ENCODE assay signal across 9 mouse cellular contexts in the genomic region with DNA sequence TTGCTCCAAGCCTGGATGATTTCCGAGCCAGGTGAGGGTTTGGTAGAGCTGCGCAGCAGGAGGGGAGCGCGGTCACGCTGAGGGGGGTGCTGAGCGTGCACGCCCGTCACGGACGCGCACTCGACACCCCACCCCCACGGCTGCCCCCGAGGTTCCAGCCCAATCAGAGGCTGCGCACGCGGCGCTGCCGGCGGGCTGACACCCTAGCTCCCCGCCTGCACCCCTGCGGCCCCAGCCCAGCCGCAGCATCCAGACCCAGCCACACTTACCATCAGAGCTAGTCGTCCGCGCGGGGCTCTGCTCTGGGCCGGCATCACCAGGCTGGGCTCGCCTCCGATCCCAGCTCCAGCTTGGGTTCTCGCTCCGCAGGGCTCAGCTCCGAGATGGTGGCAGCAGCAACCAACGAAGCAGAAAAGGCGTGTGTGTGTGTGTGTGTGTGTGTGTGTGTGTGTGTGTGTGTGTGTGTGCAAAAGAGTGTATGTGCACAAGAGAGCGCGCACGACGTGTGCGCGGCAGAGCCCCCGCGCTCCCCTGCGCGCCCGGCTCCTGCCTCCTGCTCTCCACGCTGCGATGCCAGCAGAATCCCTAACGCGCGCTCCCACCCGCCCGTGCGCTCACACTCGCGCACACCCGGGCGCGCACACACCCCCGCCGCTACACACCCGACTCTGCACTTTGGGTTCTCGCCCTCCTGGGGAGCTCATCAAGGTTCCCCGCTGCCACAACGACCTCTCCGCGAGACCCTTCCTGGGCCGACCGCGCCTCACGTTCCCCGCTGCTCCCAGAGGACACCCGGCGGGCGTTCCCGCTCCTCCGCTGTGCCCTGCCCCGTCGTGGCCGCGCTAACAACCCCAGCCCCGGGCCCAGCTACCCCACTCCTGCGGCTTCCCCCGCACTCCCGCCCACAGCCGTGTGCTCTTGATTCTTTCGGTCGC. TPM values are rescaled to one million over a fixed set of nuclear protein-coding genes. Genes with fewer than 3 reads are reported as not detected.
A peak's percentile ranks its signal among the peaks of the same experiment; 100 is the strongest.
DNase-seq lines count a peak whose midpoint lies in the region; ATAC-seq and TF ChIP-seq lines count a peak whose summit lies in the region.
"Had no signal": no experiment of that assay in that cellular context is flagged by ENCODE, and none has a peak within 500 bp of the region (broad histone marks: within the 10 kb centered on the region; RNA-seq: fewer than 3 reads in every experiment).

A gene (minus strand): TSS at position 748 of the 935 bp plus-strand sequence.

- DNase-seq in kidney, adult 2 months = no peak
- no peak for DNase-seq in kidney, adult 11 months
- peak; percentile 66 for DNase-seq in cerebellum, adult 11 months
- peak; percentile 67 to 71 for DNase-seq in layer of hippocampus, postnatal 25 days (ENCODE audit: extremely low spot score in 1 of 2, low spot score in 1 of 2)
- DNase-seq in spleen, postnatal 36 days (ENCODE audit: low spot score in 2 of 2) = no peak
- DNase-seq in lung, adult 18-20 months = no peak

- no peak within 1 kb of the TSS for H3K27ac ChIP-seq in kidney, adult 2 months (ENCODE audit: insufficient read depth, low read depth, low read length)
- H3K27ac ChIP-seq in forebrain, embryonic 16.5 days (ENCODE audit: low read length) = peak within 1 kb of the TSS; percentile 48
- H3K27ac ChIP-seq in midbrain, embryonic 16.5 days (ENCODE audit: low read length) = peak within 1 kb of the TSS; percentile 94
- H3K27ac ChIP-seq: macrophage had no signal

- no peaks in the 10 kb centered on the region for H3K4me1 ChIP-seq in kidney, adult 2 months (ENCODE audit: control insufficient read depth, insufficient read depth, low read length)
- H3K4me1 ChIP-seq in forebrain, embryonic 16.5 days (replicated peaks; ENCODE audit: control insufficient read depth, insufficient read depth, low read length) = peaks cover 13% of the 10 kb centered on the region
- H3K4me1 ChIP-seq in midbrain, embryonic 16.5 days (ENCODE audit: control insufficient read depth, insufficient read depth, low read length) = peaks cover 23% of the 10 kb centered on the region

- TF ChIP-seq POLR2A in kidney, adult 2 months (IDR thresholded peaks at IDR 0.05; ENCODE audit: low read depth, low read length) = no peak

- peak within 1 kb of the TSS; percentile 70 for H3K4me2 ChIP-seq in forebrain, embryonic 16.5 days (ENCODE audit: low read length)
- peak within 1 kb of the TSS; percentile 85 for H3K4me2 ChIP-seq in midbrain, embryonic 16.5 days (ENCODE audit: low read length)

- no peaks in the 10 kb centered on the region for H3K9me3 ChIP-seq in forebrain, embryonic 16.5 days (ENCODE audit: control insufficient read depth, low read length)
- no peaks in the 10 kb centered on the region for H3K9me3 ChIP-seq in midbrain, embryonic 16.5 days (replicated peaks; ENCODE audit: control insufficient read depth, low read length, poor library complexity, severe bottlenecking)

- peak; percentile 83 for ATAC-seq in forebrain, embryonic 16.5 days
- peak; percentile 87 for ATAC-seq in midbrain, embryonic 16.5 days

- 0 out of 2 replicates have a peak within 1 kb of the TSS, but pooled peaks have one; percentile 14 for H3K4me3 ChIP-seq in kidney, adult 2 months (ENCODE audit: insufficient read depth, low read depth, low read length)
- peak within 1 kb of the TSS; percentile 56 for H3K4me3 ChIP-seq in forebrain, embryonic 16.5 days (replicated peaks; ENCODE audit: low read length)
- peak within 1 kb of the TSS; percentile 57 for H3K4me3 ChIP-seq in midbrain, embryonic 16.5 days (ENCODE audit: low read depth, low read length)

- under 1% methylated on average over 88 of the region's 88 CpGs for WGBS in kidney, adult 2 months
- WGBS in forebrain, embryonic 16.5 days = under 1% methylated on average over 81 of the region's 88 CpGs
- 1% methylated on average over 75 of the region's 88 CpGs for WGBS in midbrain, embryonic 16.5 days

- no peaks in the 10 kb centered on the region for H3K36me3 ChIP-seq in kidney, adult 2 months (ENCODE audit: control insufficient read depth, insufficient read depth, low read length)
- H3K36me3 ChIP-seq in forebrain, embryonic 16.5 days (ENCODE audit: control insufficient read depth, insufficient read depth) = no peaks in the 10 kb centered on the region
- no peaks in the 10 kb centered on the region for H3K36me3 ChIP-seq in midbrain, embryonic 16.5 days (ENCODE audit: control insufficient read depth, insufficient read depth, low read length)

- no peaks in the 10 kb centered on the region for H3K27me3 ChIP-seq in kidney, adult 2 months (replicated peaks; ENCODE audit: control insufficient read depth, insufficient read depth, low read length)
- H3K27me3 ChIP-seq in forebrain, embryonic 16.5 days (replicated peaks; ENCODE audit: control insufficient read depth, insufficient read depth, low read length) = peaks cover 57% of the 10 kb centered on the region
- H3K27me3 ChIP-seq in midbrain, embryonic 16.5 days (ENCODE audit: control insufficient read depth, insufficient read depth, low read depth, low read length) = peaks cover 10% of the 10 kb centered on the region

- H3K9ac ChIP-seq in forebrain, embryonic 16.5 days (replicated peaks; ENCODE audit: low read depth, low read length) = peak within 1 kb of the TSS; percentile 70
- H3K9ac ChIP-seq in midbrain, embryonic 16.5 days (ENCODE audit: low read depth, low read length) = peak within 1 kb of the TSS; percentile 82

- no peak for TF ChIP-seq CTCF in kidney, adult 2 months (conservative IDR thresholded peaks at IDR 0.05; ENCODE audit: insufficient read depth, insufficient read length, low read depth, low read length)

RNA-seq across cellular contexts. Expression of the gene that starts here (rescaled TPM):
- 0.72 and 1.2 TPM in 2 replicates for polyA plus RNA-seq in kidney, adult 2 months (2012; rRNA removed)
- 39.0 and 45.0 TPM in 2 replicates for polyA plus RNA-seq in forebrain, embryonic 16.5 days (2015; fragmentation: Nextera tagmentation; extraction: Ambion mirVana)
- 100 to 1,000 TPM; 263 to 279 TPM for total RNA-seq in layer of hippocampus, postnatal 25 days (2021)
- polyA plus RNA-seq in midbrain, embryonic 16.5 days (2015; fragmentation: Nextera tagmentation; extraction: Ambion mirVana) = 71.0 and 83.0 TPM in 2 replicates
- polyA plus RNA-seq: macrophage had no signal

Comparison
In these comparisons a context has a peak if more than half of its experiments do, and no peak if none do; other contexts are left out.
1. RNA of the gene that starts here (polyA plus RNA-seq): 71.0 to 83.0 TPM in midbrain, embryonic 16.5 days and 39.0 to 45.0 TPM in forebrain, embryonic 16.5 days; 0.72 to 1.2 TPM in kidney, adult 2 months; every median in the first group is over 10 times any median in the second.
2. DNase-seq: peak in cerebellum, adult 11 months (single experiment) and layer of hippocampus, postnatal 25 days (2 of 2); none in kidney, adult 2 months (single experiment), kidney, adult 11 months (single experiment), spleen, postnatal 36 days (0 of 2) and lung, adult 18-20 months (0 of 2).
3. Peak in every context shown above with its lines, with median percentiles within 50 percentile points of each other: H3K4me3 ChIP-seq.